Mouse (Mus musculus): ENCODE data around the gene Prdm1.

Prdm1 gene

GRCm38 (mm10) chr10:44528291-44529082 is at the start of gene Prdm1:
Prdm1 (minus strand) TSS chr10:44528501.
- DNase-seq (ENCODE audit: low spot score) = no peak

- DNase-seq (ENCODE audit: low spot score) = no peak
Measured at GRCm38 (mm10) chr10:44565971-44566370, 37.7 kb upstream of the Prdm1 start.

GRCm38 (mm10) chr10:44565109-44565508 is 36.8 kb upstream of the Prdm1 start:
- DNase-seq (ENCODE audit: low spot score) = no peak

- no peak for DNase-seq (ENCODE audit: low spot score)
Measured at GRCm38 (mm10) chr10:44556845-44557244, 28.5 kb upstream of the Prdm1 start.

DNA sequence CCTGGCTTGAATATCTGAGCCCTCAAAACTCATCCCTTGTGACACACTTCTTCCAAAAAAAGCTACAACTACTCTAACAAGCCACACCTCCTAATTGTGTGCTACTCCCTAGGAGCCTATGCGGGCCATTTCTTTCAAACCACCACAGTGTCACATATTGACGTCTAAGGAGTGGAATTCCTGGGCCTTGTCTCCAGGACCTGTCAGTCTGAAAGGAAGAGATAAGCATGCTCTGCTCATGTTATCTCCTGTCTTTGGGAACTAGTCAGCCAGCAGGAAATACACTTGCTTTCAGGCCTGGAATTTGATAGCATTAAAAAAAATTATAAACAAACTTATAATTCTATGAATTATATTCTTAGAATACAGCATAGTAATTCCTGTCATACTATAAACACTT is 27.0 kb upstream of the Prdm1 start:
- DNase-seq (ENCODE audit: low spot score) = no peak

DNA sequence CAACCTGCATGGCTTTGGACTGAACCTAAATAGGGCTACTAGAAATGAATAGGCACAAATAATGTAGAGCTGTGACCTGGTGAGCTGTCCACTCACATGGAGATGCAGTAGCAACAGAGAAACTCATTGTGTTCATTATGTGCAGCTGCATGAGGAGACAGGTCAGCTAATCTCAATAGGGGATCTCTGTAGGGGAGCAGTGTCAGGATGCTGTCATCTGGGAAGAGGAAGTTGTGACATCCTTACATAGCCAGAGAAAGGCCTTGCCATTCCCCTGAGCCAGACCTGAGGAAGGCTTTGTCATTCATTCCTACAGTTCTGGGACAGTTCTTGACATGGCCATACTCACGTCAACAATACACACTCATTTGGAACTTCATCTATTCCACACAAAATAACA is 25.3 kb upstream of the Prdm1 start:
- no peak for DNase-seq (ENCODE audit: low spot score)

DNA sequence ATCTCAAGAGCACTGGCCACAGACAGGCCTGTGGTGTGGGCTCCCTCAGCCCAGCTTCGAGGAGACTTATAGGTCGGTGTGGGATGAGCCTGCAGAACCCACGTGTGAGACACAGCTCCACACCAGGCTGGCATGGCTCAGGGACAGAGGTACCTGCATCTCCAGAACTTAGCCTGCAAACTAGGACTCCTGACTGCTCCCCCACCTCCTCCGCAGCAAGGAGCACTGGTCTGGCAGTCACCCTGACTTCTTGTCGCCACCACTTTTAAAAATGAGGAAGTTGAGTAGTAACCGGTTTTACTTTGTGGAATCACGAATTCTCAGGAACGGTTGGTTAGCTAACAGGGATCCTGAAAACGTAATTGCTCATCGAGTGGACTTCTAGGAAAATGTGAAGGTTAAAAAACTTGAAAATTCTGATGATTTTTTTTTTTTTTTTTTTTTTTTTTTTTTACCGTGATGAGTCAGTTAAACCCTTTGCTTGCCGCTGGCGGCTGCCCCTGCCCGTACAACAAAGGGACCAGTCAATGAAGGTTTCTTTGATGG is 10.8 kb upstream of the Prdm1 start:
- DNase-seq (ENCODE audit: low spot score) = no peak

- no peak for DNase-seq (ENCODE audit: low spot score)
Measured at GRCm38 (mm10) chr10:44538137-44538536, 9.8 kb upstream of the Prdm1 start.

GRCm38 (mm10) chr10:44530067-44530360 is 1.7 kb upstream of the Prdm1 start:
- no peak for DNase-seq (ENCODE audit: low spot score)

DNA sequence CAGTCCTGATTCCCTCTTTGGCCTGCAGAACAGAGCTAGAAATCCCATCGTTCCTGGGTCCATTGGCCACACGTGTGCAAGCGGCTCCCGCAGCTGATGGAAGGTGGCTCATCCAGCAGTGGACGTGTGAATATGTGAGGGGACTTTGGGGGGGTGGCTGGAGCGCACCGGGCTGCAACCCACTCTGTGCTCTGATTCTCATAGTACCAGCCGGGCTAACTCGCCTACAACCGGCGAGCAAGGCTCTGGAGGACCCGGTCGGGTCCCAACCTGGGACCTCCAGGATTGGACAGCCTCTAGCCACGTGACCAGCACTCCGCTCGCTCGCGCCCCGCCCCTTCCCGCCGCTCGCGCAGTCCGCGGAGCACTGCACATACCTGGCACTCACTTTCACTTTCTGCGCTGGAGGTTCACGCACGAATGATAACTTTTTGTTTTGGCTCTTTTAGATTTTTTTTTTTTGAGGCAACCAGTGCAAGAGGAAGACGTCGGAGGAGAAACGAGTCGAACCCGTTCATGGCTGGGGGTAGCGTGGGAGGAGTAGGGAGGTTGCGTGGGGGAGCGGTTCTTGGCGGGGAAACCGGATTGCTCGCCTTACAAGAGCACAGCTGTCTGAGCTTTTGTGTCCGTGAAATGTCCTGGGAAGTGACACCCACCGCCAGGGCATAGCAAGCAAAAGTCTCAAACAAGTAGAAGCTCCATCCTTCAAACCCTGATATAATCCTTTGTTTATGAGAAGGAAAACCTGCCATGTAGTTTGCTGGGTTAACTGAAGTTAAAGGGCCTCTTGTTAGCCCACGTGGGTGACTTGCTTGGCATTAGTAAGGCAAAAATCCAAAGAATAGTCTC is 1.1 kb upstream of the Prdm1 start:
- DNase-seq (ENCODE audit: low spot score) = peak; percentile 28

GRCm38 (mm10) chr10:44527651-44528050 is 650 bp downstream of the Prdm1 start:
- DNase-seq (ENCODE audit: low spot score) = no peak

DNA sequence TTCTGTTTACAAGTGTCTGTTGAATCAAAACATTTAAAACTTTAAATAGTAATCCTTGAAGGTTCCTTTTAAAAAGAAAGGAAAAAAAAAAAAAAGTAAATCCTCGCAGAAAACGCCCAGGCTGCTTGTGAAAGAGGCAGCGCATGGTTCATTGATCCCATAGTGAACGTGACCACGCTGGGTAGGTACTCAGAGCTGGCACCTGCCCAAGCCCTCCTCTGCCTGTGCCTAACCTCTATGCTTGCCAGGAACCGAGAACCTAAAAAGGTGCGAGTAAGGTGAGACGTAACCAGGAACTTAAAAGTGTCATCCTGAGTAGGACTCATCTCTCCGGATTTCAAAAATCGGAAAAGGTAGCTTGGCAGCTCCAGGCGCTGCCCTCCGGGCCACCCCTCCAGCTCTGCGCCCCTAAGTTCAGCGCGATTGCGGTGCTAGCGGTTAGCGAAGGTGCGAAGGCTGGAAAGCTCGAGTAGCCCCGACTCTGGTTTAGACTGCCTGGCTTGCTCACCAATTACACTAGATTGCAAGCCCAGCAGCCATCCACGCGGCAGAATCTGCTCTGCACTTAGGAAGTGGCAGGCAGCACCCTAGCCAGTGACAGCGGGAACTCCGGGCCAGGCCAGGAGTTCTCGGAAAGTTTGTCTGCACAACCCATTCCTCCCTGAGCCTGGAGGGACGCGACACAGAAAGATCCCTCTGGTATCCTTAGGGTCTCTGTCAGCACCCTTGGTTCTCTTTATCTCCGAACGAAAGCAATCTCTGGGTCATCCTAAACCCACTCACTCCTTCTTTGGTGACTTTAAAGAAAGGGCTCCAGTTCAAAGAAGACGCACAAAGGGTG is 1.3 kb downstream of the Prdm1 start:
- no peak for DNase-seq (ENCODE audit: low spot score)

GRCm38 (mm10) chr10:44520189-44520588 is 8.1 kb downstream of the Prdm1 start:
- no peak for DNase-seq (ENCODE audit: low spot score)

- no peak for DNase-seq (ENCODE audit: low spot score)
Measured at GRCm38 (mm10) chr10:44518631-44519030, 9.7 kb downstream of the Prdm1 start.

DNA sequence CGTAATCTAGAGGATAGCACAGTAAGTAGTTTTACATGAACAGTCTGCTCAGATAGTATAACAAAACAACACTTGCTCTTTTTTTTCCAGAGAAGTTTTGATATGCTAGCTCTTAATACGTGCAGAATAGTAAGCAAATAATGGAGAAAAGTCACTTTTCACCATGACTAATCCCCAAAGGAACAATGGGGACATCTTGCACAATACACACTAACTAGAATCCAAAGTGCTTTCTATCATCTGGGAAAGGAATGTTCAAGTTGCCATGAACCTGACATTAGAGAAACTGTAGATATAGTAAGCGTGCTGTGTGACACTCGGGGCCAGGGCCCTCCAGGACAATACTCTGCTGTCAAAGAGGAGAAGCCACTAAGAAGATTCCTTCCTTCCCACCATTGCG is 15.2 kb downstream of the Prdm1 start:
- no peak for DNase-seq (ENCODE audit: low spot score)

DNA sequence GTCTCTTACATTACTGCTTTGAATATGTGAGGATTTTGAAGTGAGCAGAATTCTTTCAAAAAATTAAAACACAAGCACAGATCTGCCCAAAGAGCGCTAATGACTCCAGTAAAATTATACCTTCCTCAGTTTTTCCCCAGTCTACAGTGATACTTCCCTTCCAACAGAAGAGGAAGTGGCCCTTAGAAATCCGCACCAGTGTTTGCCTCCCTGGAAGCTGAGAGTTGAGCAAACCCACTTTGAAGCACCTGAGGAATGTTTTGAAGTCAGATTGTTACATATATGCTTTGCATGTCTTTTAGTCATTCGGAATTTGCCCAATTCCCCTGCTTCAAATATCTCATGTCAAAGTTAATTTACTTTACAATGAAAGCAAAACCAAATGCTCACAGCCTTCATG is 17.3 kb downstream of the Prdm1 start:
- DNase-seq (ENCODE audit: low spot score) = no peak

GRCm38 (mm10) chr10:44508649-44509048 is 19.7 kb downstream of the Prdm1 start:
- DNase-seq (ENCODE audit: low spot score) = no peak

DNA sequence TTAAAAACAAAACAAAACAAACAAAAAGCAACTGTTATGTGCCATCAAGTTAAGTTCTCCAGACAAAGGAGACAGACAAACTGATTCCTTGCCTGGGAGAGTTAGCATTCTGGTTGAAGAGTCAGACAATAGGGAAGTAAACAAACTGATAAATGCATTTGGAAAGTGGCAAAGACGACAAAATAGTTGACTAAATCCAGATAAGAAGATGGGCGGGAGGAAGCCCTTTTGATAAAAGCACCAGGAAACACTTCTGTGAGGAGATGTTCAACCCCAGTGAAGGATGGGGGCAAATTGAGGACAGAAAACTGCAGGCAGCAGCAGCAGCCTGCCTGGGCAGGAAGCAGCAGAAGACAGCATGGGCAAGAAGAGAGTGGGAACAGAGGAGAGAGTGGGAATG is 20.3 kb downstream of the Prdm1 start:
- no peak for DNase-seq (ENCODE audit: low spot score)

GRCm38 (mm10) chr10:44502891-44503290 is 25.4 kb downstream of the Prdm1 start:
- no peak for DNase-seq (ENCODE audit: low spot score)

GRCm38 (mm10) chr10:44499897-44500519 is 28.3 kb downstream of the Prdm1 start:
- no peak for DNase-seq (ENCODE audit: low spot score)

GRCm38 (mm10) chr10:44493818-44494492 is 34.3 kb downstream of the Prdm1 start:
- DNase-seq (ENCODE audit: low spot score) = no peak

Measured in urinary bladder, postnatal 10 days (tissue).